Mouse (Mus musculus) neutrophil, adult 59 days (primary cell): ENCODE measurements around the gene Tmem269. TPM values are rescaled to one million over a fixed set of nuclear protein-coding genes. Genes with fewer than 3 reads are reported as not detected.

Source experiments
- total RNA-seq, 2 experiments: library from RNA; stranded (reverse); gene quantifications; 1 replicate in 1 of 2; 2 replicates in 1 of 2; pipeline ENCODE4 v1.2.4; 2023

Tmem269 gene
- not detected for total RNA-seq

DNA sequence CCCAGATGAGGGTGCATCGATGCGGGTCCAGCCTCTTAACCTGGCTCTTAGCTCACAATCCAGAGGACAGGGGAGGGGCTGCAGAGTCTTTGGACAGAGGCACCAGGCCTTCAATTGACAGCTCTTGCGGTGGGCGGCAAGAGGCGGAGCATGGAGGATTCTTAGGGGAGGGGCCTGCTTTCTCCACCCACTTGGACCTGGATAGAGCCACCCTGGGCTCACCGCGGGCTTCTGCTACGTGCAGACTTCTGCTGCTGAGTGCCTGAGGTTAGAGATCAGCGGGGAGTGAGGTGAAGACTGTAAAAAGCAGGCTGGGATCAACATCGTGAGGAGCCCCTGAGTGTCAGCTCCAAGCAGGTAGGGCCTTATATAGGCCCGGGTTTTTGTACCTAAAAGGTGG, at the start of gene Tmem269:
TSS of gene Tmem269 (minus strand) at position 49 of the 400 bp plus-strand sequence.

DNA sequence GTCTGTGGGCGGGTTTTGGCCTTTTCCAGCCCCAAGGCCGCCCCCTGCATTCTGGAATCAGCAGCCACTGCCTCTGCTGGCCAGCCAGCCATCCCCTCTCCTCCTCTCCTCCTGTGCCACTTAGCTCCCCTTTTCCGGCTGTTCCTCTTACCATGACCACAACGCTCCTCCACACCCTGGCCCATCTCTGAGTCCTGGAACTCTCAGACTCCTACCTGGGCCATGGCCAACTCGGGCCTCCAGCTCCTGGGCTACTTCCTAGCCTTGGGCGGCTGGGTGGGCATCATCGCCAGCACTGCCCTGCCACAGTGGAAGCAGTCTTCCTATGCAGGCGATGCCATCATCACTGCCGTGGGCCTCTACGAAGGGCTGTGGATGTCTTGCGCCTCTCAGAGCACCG, 37.3 kb upstream of the Tmem269 start, which contains the start of gene Cldn19:
TSS of gene Cldn19 (plus strand) at position 64 of the 400 bp plus-strand sequence.

DNA sequence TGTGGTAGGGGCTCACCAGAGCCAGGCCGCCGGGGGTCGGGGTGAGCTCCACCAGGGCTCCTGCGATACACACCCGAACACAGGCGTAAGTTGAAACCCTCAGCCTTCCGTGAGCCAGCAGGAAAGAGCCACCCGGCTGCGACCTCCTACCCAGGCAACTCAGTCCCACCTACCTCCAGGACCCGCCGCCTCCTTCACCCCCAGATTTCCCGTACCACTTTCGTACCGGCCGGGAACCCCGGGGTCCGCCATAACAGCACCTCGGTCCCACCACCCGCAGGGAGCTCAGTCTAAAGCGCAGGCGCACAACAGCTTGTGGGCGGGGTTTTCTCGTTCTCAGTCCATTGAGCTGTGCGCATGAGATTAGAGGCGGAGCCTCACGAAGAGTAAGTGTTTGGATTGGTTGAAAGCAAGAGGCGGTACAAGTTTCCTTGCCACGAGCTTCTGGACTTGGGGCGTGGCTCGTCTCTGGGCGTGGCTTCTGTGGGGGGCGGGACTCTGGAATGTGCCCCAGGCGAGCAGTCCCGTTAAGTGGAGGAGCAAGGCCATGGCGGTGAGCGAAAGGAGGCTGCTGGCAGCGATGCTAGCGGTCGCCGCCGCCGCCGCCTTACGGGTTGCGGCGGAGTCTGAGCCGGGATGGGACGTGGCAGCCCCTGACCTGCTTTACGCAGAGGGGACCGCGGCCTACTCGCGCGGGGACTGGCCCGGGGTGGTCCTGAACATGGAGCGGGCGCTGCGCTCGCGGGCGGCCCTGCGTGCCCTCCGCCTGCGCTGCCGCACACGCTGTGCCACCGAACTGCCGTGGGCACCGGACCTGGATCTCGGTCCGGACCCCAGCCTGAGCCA, 14.6 kb upstream of the Tmem269 start, which contains the start of the genes AU022252 and P3h1:
TSS of gene AU022252 (minus strand) at position 303 of the 846 bp plus-strand sequence.
TSS of gene P3h1 (plus strand) at position 506 of the 846 bp plus-strand sequence.

DNA sequence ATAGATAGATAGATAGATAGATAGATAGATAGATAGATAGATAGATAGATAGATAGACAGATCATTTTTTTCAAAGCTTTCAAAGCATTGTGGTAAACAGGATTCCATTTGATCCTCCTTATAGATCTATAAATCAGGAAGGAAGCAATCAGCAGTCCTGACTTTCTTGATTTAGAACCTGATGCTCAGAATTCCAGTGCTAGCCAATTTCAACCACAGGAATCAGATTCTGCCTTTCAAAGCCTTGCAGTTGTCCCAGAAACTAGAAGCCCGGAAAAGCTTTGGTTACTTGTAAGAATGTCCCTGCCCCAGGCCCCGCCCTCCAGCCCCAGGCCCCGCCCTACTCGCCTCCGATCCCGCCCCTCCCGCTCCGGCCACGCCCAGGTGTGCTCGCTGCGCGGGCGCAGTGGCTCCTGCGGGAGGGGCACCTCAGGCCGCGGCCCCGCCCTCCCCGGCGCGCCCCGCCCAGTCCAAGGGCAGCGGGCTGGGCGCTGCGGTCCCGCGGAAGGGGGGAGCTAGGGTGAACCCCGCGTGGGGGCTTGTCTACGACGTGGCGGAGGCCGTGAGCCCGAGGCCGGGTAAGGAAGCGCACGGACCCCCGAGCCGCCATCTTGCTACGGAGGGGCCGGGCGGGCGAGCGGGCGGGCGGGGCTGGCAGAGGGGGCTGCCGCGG, 23.0 kb downstream of the Tmem269 start, which contains the start of gene Svbp:
TSS of gene Svbp (plus strand) at position 398 of the 673 bp plus-strand sequence.

DNA sequence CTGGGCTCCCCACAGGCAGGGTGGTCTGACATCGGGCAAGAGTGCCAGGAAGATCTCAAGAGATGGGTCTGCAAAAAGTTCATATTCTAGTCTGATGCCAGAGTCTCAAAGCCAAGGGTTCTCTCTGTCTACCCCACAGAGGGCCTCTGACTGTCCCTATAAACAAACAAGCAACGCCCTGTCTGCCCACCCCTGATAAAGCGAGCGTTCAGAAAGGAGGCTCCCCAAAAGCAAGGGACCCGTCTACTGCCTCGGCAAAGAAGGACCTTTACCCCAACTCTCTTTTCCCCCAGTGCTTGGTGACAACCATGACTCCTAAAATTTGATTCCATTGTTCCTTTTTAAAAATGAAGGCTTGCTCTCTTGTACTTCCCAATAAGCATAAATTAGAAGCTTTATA, 28.2 kb downstream of the Tmem269 start, which contains the start of gene Ermap:
TSS of gene Ermap (minus strand) at position 148 of the 400 bp plus-strand sequence.

DNA sequence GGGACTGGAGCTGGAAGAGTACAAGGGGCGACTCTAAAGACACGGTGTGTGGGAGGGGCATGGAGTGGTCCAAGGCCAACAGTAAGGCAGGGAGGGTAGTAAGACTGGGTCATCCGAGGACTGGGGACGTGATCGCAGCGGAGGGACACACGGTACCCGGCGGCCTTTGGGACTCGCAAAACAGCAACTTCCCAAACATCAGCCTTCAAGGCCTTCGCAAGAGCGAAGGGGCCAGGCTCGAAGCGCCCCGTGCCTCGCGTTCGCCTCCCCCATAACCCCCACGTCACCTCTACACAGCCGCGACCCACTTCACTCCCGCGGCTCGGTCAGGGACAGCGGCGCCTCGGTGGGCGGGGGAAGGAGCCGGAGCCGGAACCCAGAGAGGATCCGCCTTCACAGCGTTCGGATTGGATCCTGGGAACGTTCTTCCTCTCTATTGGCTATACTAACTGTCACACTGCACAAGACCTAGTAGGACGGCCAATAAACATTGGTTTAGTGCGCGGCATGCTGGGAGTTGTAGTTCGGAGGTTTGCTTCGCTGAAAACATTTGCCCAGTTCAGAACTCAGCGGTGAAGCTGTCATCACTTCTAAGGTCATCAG, 44.1 kb downstream of the Tmem269 start, which contains the start of gene Zfp691:
TSS of gene Zfp691 (minus strand) at position 345 of the 603 bp plus-strand sequence.

Other genes with a start within 250 kb of the Tmem269 start
- 10 to 100 TPM; 30.0 to 30.1 TPM for gene Slc2a1, start 109.5 kb downstream of the Tmem269 start, total RNA-seq
- gene Zfp691, start 44.0 kb downstream of the Tmem269 start, total RNA-seq = 1 to 10 TPM; 3.9 to 6.7 TPM
- 10 to 100 TPM; 15.2 to 36.4 TPM for gene Ermap, start 28.2 kb downstream of the Tmem269 start, total RNA-seq
- gene Svbp, start 22.9 kb downstream of the Tmem269 start, total RNA-seq = 10 to 100 TPM; 11.8 to 13.4 TPM
- gene AU022252, start 14.5 kb upstream of the Tmem269 start, total RNA-seq = 1 to 10 TPM; 3.3 to 3.5 TPM
- 1 to 10 TPM; 2.7 to 3.0 TPM for gene P3h1, start 14.7 kb upstream of the Tmem269 start, total RNA-seq
- not detected for gene Cldn19, start 37.2 kb upstream of the Tmem269 start, total RNA-seq
- 100 to 1,000 TPM; 299 to 332 TPM for gene Ybx1, start 76.4 kb upstream of the Tmem269 start, total RNA-seq
- gene Ppih, start 102.3 kb upstream of the Tmem269 start, total RNA-seq = 10 to 100 TPM; 21.5 to 22.1 TPM
- gene Ccdc30, start 197.3 kb upstream of the Tmem269 start, total RNA-seq = not detected
- 1 to 10 TPM in 1 of 2 experiments, under 1 TPM in 1; 0.89 to 1.6 TPM for gene Ppcs, start 204.2 kb upstream of the Tmem269 start, total RNA-seq
- not detected for gene Zmynd12, start 204.6 kb upstream of the Tmem269 start, total RNA-seq